Mouse (Mus musculus) adrenal gland, postnatal 25 days (tissue): ENCODE measurements around the gene Cox4i1. TPM values are rescaled to one million over a fixed set of nuclear protein-coding genes. Genes with fewer than 3 reads are reported as not detected.

ENCODE experiments used
- DNase-seq: peaks from one replicate; pipeline ENCODE4 v3.0.0; 2021; ENCODE audit warnings: mixed read lengths
- long read RNA-seq: library from polyadenylated mRNA; stranded (forward); transcript quantifications from one replicate; pipeline ENCODE4 v2.0.0, GENCODE M21; 2021
- total RNA-seq: library from RNA; stranded (reverse); gene quantifications from 2 replicates; pipeline ENCODE4 v1.2.3, GENCODE M21; 2021

Cox4i1 gene
- total RNA-seq: 1,243 and 1,285 TPM in 2 replicates
- long read RNA-seq, transcript Cox4i1-203 (2 exons, 438 nt): minor isoform, 11 of 1,568 reads
- long read RNA-seq, transcript Cox4i1-201 (5 exons, 745 nt): major isoform, 748 of 1,568 reads
- long read RNA-seq, transcript Cox4i1-205 (5 exons, 765 nt): minor isoform, 17 of 1,568 reads
- long read RNA-seq, transcript Cox4i1-204 (3 exons, 578 nt): minor isoform, 723 of 1,568 reads
- long read RNA-seq, partial matches to known transcripts: 26 of 1,568 reads
- long read RNA-seq, other reads (novel, unspliced or antisense): 43 of 1,568 reads

GRCm38 (mm10) chr8:120667561-120668373 is at the start of gene Cox4i1, which contains the start of gene Gm27021:
TSS of gene Cox4i1 (plus strand) at chr8:120668222.
TSS of gene Gm27021 (minus strand) at chr8:120668079.
- peak; percentile 94 for DNase-seq

- no peak for DNase-seq
Measured at GRCm38 (mm10) chr8:120619235-120620180, 48.5 kb upstream of the Cox4i1 start.

DNA sequence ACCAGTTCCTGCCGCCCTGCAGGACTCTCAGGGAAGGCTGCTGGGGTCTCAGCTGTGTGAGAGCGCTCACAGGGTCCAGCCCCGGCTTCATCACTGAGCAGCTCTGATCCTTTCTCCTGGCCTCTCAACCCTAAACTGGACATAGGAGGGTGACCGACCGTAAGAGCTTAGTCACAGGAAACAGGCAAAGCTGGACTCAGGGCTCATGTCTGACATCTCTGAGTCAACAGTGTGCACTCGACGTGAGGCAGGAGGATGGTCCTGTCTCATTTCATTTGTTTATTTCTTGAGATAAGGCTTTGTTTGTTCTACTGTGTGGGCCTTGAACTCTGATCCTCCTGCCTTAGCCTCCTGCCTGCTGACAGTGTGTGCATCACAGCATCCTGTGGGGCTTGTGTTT is 47.6 kb upstream of the Cox4i1 start:
- DNase-seq: no peak

DNA sequence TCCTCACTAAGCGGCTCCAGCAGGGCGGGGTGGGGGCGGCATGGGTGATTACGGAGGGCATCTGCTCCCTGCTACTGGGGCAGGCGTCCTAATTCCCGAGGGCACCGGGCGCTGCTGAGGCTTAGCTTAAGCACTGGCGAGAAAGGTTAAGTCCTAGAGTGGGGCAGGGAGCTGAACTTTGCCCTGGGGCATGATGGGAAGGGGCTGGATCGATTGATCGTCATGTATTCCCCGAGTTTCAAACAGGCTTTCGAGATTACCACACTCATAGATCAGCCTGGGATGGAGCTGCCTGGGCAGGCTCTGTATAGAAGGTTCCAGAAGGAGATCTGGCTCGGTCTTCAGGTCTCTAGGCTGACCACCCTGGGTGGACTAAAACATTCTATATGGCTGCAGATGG is 45.9 kb upstream of the Cox4i1 start:
- DNase-seq: no peak

- DNase-seq: no peak
Measured at GRCm38 (mm10) chr8:120623608-120624007, 44.4 kb upstream of the Cox4i1 start.

DNA sequence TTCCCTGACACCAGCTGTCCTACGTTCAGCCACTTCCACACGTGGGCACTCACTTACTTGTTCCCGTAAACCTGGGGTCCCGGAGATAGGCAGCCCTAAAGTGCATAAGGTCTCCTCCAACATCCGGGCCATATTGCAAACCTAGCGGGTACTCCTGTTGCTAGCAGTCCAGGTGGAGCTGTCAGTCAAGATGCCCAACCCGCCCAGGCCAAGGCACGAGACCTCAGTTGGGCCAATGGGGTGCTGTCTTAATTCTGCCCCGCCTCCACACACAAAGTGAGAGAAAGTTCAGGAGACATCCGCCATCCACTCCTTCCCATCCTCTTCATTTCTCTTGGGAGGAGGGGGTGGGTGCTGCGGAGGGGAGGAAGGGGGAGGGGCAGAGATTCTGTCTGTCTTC is 41.6 kb upstream of the Cox4i1 start:
- DNase-seq: no peak

DNA sequence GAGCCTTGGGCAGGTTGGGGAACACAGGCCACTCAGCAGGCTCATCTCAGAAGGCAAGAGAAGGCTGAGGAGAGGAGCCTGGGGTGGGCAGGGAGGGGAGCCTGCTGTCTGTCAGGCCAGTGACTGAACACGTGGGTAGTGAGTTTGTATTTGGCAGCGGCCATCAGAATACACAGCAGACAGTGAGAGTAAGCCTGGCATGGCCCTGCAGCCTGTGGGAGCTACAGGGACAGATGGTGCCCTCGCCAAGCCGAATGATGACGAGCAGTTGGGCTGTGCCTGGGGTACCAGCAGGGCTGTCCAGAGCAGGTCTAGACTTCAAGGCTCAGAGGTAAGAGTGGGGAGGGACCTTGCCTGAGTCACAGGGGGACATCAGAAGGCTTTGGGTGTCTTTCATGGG is 40.7 kb upstream of the Cox4i1 start:
- no peak for DNase-seq

DNA sequence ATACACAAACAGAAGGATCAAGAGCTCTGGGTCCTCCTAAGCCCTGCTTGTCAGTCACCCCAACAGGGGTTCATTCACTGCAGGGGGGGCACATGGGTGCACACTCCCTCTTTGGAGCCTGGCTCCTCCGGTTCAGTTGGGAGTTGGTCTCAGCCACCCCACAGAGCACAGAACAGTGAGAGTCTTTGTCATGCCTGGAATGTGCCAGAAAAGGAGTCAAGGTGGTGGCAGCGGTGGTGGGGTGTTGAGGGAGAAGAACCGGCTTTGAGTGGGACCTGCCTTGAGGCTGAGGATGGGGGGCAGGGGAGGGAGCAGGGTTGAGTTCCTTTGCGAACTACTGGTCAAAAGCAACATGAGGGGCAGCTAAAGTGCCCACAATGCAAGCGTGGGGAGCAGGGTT is 38.0 kb upstream of the Cox4i1 start:
- no peak for DNase-seq

GRCm38 (mm10) chr8:120630848-120631247 is 37.2 kb upstream of the Cox4i1 start:
- DNase-seq: no peak

GRCm38 (mm10) chr8:120631441-120632375 is 36.3 kb upstream of the Cox4i1 start:
- no peak for DNase-seq

DNA sequence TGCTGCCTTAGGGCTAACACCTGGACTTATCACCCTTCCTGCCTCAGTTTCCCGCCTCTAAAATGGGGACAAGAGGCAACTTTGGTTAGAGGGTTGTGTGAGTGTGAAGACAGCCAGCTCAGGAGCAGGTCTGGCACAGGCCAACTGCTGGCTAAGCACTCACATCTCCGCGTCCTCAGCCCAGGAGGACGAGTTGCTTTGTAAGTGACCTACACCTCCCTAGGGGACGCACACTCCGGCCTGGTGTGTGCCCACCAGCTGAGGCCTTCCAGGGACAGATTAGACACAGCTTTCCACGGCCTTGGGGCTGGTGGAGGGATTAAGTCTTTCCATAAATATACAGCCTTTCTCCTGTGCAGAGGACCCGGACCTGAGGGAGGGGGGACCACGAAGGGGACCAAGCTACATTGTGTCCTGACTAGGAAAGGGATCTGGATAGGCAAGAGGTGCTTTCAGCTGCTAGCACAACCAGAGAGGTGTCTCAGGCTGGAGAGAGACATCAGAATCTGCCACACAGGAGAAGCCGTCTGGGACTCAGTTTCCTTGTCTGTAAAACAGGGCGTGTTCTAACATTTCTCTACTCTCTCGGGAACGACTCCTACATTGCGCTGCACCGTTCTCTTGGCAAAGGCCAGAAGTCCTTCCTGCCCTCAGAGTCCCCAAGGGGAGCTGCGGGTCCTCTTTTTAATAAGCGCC is 34.9 kb upstream of the Cox4i1 start:
- no peak for DNase-seq

- DNase-seq: no peak
Measured at GRCm38 (mm10) chr8:120633665-120634271, 34.3 kb upstream of the Cox4i1 start.

GRCm38 (mm10) chr8:120634329-120634839 is 33.6 kb upstream of the Cox4i1 start:
- peak; percentile 79 for DNase-seq

GRCm38 (mm10) chr8:120641245-120641644 is 26.8 kb upstream of the Cox4i1 start:
- no peak for DNase-seq

DNA sequence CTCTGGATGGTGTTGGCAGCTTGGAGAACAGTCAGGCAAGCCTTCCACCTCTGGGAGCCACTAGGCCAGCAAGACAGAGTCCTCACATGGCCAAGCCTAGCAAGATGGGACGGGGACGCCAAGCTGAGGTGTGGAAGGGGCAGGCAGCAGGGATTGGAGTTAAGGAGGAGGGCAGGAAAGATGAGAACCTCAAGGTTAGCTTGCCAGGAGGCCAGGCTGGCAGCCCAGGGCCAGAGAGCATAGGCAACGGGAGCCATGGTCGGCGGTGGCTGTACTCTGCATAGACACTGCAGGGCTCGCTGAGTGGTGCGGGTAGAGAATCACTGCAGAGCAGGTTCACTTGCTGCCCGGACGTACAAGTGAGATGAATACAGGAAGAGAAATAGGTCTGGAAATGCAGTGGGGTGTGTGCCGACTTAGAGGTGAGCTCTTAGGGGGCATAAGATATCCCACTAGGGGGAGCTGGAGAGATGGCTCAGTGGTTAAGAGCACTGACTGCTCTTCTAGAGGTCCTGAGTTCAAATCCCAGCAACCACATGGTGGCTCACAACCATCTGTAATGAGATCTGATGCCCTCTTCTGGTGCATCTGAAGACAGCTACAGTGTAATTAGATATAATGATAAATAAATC is 25.9 kb upstream of the Cox4i1 start:
- DNase-seq: no peak

DNA sequence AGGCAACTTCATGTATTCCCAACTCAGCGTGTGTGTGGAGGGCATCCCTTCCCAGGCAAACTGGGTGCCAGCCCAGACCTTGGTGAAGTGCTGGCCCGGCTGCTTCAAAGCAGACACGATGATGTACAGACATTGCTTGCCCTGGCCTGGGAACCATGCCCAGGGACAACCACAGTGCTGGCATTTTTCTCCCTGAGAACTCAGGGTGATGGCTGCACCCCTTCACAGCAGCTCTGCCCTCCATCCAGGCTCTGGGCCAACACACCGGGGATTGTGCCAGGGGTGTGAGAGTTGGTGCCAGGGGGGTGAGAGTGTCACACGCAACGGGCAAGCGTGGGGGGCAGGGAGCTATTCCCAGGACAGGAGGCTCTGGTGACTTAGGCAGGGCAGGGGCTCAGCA is 23.4 kb upstream of the Cox4i1 start:
- DNase-seq: peak; percentile 80

DNA sequence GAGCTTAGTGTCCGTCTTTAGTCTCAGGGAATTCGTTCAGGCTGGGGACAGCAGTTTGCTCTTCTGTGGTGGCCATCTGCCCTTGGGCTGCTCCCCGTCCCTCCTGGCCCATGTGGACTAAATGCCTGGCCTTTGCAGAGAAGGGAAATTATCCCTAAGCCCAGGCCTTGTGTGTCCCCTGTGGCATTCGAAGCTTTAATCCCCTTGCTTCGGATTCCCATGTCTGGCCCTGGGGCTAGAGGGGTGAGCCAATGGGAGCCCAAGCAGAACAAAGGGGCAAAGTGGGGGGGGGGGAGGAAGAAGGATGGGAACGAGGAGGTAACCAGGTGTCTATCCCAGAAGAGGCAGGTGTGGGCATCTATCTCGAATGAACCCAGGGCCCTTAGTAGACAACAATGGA is 20.5 kb upstream of the Cox4i1 start, which contains the start of gene 1190005I06Rik:
TSS of gene 1190005I06Rik (minus strand) at position 101 of the 400 bp plus-strand sequence.
- DNase-seq: no peak

- DNase-seq: no peak
Measured at GRCm38 (mm10) chr8:120656322-120657052, 11.5 kb upstream of the Cox4i1 start.

DNA sequence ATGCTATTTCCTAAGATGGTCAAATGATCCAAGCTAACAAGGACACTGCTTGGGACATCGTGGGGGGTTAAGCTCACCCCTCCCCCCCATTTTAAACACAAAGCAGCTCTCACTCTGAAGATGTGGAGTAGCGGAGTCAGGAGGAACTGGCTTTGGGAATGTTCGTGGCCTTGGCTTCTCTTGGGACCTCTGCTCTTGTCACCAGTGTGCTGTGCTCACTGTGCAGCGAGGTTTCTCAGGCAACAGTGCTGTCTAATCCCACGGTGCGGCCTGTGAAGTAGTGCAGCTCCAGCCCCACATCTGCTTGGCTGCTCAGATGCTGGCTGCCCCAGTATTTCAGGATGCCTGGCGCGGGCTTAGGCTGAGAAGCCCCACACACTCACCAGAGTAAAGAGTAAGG is 10.6 kb upstream of the Cox4i1 start:
- DNase-seq: no peak
